Mouse (Mus musculus) embryo, embryonic 10.5 days (tissue): ENCODE data around the gene Acsf3.

Experiments used
- DNase-seq: peaks from one replicate; pipeline ENCODE4 v3.0.0-alpha.2; 2015; ENCODE audit warnings: low spot score

Acsf3 gene

DNA sequence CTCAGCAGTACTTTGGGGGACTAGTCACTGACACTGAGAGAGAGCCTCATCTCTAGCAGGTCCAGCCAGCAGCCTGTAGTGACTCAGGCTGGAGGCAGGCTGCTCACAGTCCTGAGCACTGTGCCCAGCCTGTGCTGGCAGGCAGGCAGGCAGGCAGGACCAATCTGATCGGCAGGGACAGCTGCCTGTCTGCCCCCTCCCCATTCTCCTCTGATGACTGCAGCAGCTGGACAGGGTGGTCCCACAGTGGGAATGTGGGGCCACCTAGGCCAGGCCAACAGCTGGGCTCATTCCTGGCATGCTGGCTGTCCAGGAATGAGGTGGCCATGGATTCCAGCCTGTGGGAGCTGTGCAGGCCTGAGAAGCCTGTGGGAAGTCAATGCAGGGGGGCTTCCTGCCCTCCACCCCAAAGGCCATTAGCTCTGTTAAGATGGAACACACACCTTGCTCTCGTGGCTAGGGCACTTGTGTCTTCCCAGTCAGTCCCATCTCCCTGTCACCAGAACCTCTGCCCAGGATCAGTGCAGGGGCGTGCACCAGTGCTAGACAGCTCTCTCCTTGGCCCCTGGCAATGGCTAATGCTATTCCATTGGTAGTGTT lies 75.5 kb downstream of the Acsf3 start:
- no peak for DNase-seq

DNA sequence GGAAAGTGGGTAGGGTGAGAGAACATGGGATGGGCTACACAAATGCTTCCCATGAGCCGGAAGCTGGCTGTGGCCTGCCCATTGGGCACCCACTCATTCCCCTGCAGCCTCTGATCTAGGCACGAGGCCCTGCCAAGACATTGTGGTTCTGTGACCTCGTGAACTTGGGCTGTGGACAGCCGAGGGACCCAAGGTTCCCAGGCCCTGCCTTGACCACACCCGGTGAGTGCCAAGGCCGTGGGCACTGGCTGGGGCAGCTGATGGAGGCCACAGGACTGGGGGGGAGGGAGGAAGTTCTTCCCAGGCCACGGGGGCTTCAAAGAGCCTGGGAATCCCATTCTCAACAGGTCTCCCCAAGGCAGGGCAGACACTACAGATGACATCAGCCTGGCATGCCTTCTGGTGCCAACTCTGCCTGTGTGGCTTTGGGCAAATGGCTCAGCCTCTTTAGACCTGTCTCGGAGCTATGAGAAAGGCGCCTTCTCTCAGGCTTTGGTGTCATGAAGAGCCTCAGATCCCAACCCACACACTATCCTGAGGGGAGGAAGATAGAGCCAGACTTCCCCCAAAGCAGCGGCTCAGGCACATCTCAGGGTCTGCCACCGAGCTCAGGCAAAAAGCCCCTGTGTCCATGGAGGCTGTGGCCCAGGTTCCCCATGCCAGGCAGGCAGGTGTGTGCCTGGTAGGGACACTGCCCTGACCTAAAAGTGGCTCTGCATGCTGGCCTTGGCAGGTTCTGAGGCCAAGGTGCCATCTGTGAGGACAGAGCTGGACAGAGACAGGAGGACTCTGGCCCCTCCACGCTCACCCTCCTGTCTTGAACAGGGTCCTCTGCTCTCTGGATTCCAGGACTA lies 76.6 kb downstream of the Acsf3 start:
- DNase-seq: no peak

DNA sequence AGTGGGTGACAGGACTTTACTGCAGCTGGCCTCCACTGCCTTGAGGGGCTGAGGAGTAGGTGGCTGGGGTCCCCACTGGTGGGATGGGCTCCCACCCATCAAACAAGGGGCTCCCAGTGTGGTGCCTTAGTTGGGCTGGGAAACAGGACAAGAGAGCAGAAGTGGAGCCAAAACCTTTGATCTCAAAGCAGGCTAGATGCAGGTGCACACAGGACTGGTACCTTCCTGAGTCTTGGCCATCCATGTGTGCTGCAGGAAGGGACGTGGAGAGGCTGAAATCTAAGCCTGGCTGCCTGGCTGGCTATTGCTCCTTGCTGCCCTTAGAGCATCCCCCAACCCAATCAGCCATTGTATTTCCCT lies 77.2 kb downstream of the Acsf3 start:
- no peak for DNase-seq

DNA sequence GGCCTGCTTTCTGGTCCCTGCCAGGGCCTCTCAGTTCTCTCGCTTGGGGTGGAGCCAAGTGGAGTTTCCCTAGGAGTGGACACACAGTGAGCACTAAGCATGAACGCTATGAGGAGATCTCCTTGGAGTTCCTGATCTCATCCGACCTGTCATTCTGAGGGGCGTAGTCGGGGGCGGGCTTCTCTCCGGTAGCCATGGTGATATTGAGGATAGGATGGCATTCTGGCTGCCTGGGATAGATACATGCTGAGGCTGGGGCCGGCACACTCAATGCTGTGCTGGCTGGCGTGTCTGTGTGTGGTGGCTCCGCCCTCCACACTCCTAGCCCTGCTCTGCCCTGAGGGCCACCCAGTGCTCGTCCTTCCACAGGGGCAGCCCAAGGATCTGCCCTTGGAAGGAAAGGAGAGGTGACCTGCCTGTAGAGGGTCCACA lies 78.1 kb downstream of the Acsf3 start:
- DNase-seq: peak; percentile 67

DNA sequence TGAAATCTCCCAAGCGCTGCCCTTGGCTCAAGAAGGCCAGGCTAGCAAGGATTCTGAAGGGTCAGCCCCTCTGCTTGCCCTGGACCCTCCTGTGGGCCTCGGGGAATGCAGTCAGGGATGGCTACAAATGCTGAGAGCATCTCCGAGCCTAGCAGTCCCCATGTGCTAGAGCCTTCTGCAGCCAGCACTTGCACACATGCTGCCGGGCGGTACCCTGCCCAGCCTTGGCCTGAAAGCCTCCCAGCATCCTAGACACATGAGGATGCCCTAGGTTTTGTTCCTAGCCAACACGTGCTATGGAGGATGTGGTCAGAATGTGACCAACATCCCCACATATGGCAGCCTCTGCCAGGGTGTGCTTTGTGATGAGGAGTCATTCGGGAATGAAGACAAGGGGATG lies 79.1 kb downstream of the Acsf3 start:
- DNase-seq: no peak

DNA sequence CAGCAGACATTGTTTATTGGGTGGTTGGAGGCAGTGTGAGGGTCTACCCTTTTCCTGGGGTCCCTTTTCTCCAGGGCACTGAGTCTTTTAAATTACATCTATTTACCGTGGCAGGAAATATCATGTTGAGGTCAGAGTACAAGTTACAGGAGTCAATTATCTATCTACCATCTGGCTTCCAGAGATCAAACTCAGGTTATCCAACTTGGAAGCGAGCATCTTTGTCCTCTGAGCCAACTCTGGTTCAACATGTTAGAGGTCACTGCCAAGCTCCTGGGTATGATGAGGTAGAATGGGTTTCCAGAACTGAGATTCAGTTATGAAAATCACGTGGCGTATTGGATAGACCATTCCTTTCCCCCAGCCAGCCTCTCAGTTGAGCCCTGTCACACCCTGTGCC lies 79.8 kb downstream of the Acsf3 start:
- no peak for DNase-seq

DNA sequence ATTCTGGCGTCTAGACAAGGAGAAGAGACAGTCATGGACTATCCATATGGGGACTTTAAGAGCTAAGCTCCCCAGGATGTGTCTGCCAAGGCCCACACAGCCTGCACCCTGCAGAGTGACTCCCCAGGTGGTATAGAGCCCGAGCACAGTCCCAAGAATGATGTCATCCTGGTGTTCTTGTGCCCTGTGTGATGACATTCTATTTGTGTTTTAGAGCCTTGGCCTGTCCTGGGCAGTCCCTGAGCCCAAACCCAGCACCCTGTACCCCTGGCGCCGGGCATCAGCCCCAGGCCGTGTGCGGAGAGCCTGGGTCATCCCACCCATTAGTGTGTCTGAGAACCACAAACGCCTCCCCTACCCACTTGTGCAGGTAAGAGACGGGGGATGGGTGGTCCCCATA lies 81.0 kb downstream of the Acsf3 start:
- no peak for DNase-seq

DNA sequence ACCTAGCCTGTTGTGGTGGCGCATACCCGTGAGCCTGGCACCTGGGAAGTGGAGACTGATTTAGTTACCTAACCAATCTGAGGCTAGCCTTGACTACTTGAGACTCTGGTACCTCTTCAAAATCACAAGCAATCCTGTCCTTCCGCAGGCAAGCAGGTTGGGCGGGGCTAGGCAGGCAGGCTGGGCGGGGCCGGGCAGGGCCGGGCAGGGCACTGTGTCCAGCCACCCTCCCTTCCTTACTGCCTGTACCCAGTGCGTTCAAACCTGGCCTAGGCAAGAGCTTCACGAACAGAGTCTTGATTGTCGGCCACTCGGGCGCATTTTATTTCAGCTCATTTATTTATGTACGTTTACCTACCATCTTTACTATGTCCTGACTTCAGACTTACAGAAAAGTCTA lies 84.6 kb downstream of the Acsf3 start:
- DNase-seq: no peak

DNA sequence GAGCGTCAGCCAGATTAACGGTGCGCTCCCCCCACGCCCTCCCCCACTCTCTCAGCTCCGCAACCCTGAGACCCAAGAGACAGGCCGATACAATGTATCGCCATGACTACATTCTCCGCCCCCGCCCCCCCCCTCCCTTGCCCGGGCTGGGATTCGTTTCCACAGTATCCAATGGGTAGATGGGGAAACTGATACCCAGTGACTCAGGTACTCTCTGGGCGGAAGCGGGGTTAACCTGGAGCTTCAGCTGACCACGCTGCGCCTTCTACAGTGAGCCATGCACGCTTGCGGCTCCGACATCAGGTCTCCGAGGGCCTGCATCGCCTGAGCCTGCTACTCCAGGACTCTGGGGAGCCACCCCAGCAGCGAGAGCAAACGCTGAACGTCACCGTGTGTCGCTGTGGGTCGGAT lies 89.4 kb downstream of the Acsf3 start:
- no peak for DNase-seq

DNA sequence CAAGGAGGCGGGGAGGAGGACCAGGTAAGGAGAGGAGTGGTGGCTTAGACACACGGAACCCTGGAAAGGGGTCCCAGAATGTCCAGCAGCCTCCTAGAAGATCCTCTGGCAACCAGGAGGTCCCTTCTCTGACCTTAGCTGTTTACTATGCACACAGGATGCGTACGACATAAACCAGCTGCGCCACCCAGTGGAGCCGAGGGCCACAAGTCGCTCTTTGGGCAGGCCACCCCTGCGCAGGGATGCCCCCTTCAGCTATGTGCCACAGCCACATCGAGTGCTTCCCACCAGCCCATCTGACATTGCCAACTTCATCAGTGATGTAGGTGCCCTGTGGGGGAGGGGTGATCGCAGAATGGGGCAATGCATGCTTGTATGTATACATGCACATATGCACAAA lies 90.2 kb downstream of the Acsf3 start:
- peak; percentile 51 for DNase-seq

DNA sequence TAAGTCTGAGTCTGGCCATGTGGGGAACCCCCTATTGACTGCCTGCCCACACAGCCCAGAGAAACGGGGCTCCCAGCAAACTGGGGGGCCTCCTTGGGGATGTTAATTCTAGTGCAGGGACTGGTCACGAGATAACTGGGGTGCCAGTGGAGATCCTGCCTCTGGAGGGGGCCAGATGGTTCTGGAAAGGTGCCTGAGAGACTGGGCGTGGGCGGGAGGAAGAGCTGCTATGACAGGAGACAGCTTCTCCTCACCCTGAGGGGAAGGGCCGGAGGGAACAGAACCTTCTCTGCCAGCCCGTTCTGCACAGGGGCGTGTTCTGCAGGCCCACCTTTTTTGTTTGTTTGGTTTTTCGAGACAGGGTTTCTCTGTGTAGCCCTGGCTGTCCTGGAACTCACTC lies 90.9 kb downstream of the Acsf3 start:
- DNase-seq: no peak
